Mouse (Mus musculus): ENCODE measurements around the gene Adamtsl4.

DNA sequence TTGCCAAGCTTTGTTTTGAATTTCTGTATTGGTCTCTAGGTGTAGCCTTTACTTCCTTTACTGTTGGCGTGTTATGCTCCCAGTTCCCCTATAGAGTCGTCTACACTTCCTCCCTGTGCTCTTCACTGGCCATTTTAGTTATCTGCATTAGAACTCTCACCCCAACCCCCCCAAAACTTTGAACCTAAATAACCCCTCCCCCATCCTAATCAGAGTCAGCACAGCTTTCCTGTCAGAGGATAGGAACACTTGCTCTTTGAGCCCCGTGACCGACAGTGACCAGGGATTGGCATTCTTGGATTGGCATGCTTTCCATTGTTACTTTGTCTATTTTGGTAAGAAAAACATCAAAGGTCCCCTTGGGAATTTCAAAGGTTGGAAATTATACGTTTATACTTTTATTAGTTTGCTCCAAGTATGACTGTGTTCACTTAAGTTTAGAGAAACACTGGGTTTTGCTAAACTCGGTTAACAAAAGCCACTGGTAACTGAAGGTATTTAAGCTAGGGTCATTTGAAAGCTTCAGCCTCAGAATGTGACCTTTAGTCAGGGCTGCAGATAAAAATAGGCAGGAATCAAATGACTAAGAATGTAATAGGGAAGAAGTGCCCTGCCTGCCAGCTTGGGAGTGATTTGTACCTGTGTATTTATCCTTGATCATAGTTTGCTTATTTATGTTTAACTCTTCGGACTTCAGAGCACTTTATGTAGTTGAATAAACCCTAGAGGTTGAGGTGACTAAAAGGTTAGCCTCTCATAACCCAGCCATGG, 25.6 kb downstream of the Adamtsl4 start:
- no peak for TF ChIP-seq CTCF (IDR thresholded peaks at IDR 0.05; ENCODE audit: extremely low read depth, insufficient read depth, insufficient read length, insufficient replicate concordance)
- no peak for TF ChIP-seq POLR2A (IDR thresholded peaks at IDR 0.05; ENCODE audit: low read depth, low read length)

Measured in spleen, adult 2 months (tissue).